Mouse (Mus musculus) liver, embryonic 15.5 days (tissue): ENCODE data around the gene Cpsf4l. TPM values are rescaled to one million over a fixed set of nuclear protein-coding genes. Genes with fewer than 3 reads are reported as not detected.

Source experiments
- ATAC-seq: fragments of 200-750 bp; cut with Nextera tagmentation; 2 replicates; pipeline ENCODE4 v1.8.0; 2017; ENCODE audit warnings: moderate number of reproducible peaks, mild to moderate bottlenecking, moderate library complexity; ENCODE audit not compliant: insufficient read depth
- H3K27ac ChIP-seq: fragments of 300-500 bp; sonication (generic); replicated peaks from 2 replicates; pipeline ENCODE4 v1.5.1; 2015; ENCODE audit warnings: mild to moderate bottlenecking, inconsistent platforms
- H3K27me3 ChIP-seq: fragments of 300-500 bp; sonication (generic); 2 replicates; pipeline ENCODE4 v1.6.1; 2015; ENCODE audit warnings: mild to moderate bottlenecking, inconsistent platforms
- H3K36me3 ChIP-seq: fragments of 300-500 bp; sonication (generic); replicated peaks from 2 replicates; pipeline ENCODE4 v1.6.1; 2015; ENCODE audit warnings: moderate library complexity, mild to moderate bottlenecking, inconsistent platforms
- H3K4me1 ChIP-seq: fragments of 300-500 bp; sonication (generic); replicated peaks from 2 replicates; pipeline ENCODE4 v1.6.1; 2015; ENCODE audit warnings: inconsistent platforms
- H3K4me2 ChIP-seq: fragments of 300-500 bp; sonication (generic); 2 replicates; pipeline ENCODE4 v1.6.1; 2015; ENCODE audit warnings: moderate library complexity, mild to moderate bottlenecking, inconsistent platforms
- H3K4me3 ChIP-seq: fragments of 300-500 bp; sonication (generic); replicated peaks from 2 replicates; pipeline ENCODE4 v1.5.1; 2015; ENCODE audit warnings: mild to moderate bottlenecking, inconsistent platforms
- H3K9ac ChIP-seq: fragments of 300-500 bp; sonication (generic); 2 replicates; pipeline ENCODE4 v1.6.1; 2015; ENCODE audit warnings: moderate library complexity, mild to moderate bottlenecking, inconsistent platforms
- H3K9me3 ChIP-seq: fragments of 300-500 bp; sonication (generic); replicated peaks from 2 replicates; pipeline ENCODE4 v1.6.1; 2016; ENCODE audit warnings: inconsistent platforms
- WGBS: fragments of 180-500 bp; shearing (Covaris S2); methylation state at CpG from one replicate; pipeline ENCODE4 v1.1.7; 2015; ENCODE audit warnings: mixed read lengths; ENCODE audit not compliant: insufficient replicate concordance; 5-methylcytosine and 5-hydroxymethylcytosine counted together
- polyA plus RNA-seq: library from polyadenylated mRNA; unstranded; fragments of >200 nt; fragmentation: Nextera tagmentation; extraction: Ambion mirVana; gene quantifications from 2 replicates; pipeline ENCODE4 v1.2.1, GENCODE M21; 2015

The Cpsf4l gene
- polyA plus RNA-seq, 1 experiment from 2014 or later: not detected

DNA sequence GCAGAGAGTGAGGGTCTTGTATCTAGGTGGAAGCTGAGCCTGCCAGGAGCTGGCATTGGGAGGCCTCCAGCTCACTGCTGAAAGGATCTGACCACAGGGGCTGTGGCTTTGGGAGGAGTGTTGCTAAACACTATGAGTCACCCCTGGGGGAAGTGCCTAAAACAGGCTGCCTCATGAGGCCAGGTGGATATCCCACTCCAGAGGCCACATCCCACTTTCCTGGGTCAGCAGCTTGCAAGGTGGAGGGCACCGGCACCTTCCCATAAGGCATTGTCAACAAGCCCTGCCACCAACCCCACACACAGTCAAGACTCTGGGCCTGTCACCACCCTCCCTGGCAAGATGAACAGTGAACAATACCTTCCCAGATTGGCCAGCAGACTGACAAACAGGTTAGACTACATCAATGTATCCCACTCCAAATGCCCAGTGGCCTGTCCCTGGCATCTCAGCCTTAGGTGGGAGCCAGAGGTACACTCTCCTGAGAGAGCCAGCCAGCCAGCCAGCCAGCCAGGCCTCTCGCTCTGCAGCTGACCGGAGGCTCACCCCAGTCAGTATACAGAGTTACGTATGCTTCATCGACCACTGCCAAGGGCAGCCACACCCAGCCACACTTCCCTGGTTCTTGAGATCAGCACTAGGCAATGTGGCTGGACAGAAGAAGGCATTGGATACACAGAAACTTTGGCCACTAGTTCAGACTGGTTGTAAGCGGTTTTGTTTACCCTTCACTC lies 24.0 kb upstream of the Cpsf4l start:
- WGBS: 48% methylated on average over 6 of the region's 6 CpGs
- Histone ChIP-seq H3K4me1 (peaks cover 88% of the 10 kb centered on the region), H3K36me3 (peaks cover 33% of the 10 kb centered on the region), H3K27ac (peak overlapping the region; percentile 60), H3K4me2 (no peak overlapping the region), H3K9me3 (no peaks in the 10 kb centered on the region), H3K27me3 (no peaks in the 10 kb centered on the region), H3K4me3 (no peak overlapping the region), H3K9ac (peak overlapping the region; percentile 31; the same call in 1 of the 2 replicates)
- ATAC-seq: peak; percentile 30

DNA sequence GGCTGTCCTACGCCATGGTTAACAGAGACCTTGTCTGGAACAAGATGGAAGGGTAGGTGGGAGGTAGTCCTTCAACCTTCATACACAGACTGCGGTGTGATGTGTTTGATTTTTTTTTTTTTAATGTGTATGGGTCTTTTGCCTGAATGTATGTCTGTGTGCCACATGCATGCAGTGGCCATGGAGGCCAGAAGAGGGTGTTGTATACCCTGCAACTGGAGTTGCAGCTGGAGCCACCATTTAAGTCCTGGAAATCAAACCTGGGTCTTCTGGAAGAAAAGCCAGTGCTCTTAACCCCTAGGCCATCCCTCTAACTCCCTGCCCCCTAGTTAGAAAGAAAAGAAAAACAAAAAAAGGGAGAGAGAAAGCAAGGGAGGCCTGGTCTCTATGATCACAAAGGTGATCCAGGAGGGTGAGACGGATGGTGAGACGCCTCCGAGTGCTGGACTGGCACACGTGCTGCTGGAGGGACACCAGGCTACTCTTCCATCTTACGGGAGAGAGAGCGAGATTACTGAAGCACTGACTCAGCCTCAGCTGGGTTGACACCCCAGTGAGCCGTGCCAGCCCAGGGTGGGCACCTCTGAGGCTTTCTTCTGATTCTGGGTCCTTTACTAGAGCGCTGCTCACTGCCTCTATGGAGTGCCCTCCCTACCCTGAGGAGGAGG lies 22.3 kb upstream of the Cpsf4l start:
- Histone ChIP-seq H3K4me1 (peaks cover 71% of the 10 kb centered on the region), H3K9me3 (no peaks in the 10 kb centered on the region), H3K4me3 (no peak overlapping the region), H3K27ac (no peak overlapping the region), H3K27me3 (no peaks in the 10 kb centered on the region), H3K36me3 (peaks cover 44% of the 10 kb centered on the region), H3K9ac (no peak overlapping the region), H3K4me2 (no peak overlapping the region)
- ATAC-seq: no peak
- 86% methylated on average over 10 of the region's 10 CpGs for WGBS

DNA sequence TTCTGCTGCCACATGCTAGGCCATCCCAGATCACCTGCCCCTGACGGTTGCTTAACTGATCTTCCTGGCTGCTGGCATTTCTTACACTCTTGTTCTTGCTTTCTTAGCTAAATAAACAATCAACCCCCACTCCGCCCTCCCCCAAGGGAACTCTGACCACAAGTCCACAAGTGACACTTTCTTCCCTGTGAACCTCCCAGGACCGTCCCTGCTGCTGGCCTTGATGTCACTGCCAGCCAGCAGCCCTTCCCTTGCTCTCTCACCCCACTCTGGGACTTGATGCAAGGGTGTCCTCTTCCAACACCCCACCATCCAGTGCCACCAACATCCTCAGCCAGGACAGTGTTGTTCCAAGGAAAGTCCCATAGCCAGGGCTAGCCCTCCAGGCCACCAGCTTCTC lies 21.1 kb upstream of the Cpsf4l start:
- no peak overlapping the region for H3K9ac ChIP-seq

GRCm38 (mm10) chr11:113729917-113730316 lies 20.1 kb upstream of the Cpsf4l start:
- WGBS: 66% methylated on average over 8 of the region's 8 CpGs
- peaks cover 40% of the 10 kb centered on the region for H3K36me3 ChIP-seq

More for the DNA sequence above, 21.1 kb upstream of the Cpsf4l start:
- no peaks in the 10 kb centered on the region for H3K27me3 ChIP-seq
- H3K36me3 ChIP-seq: peaks cover 46% of the 10 kb centered on the region
- ATAC-seq: no peak
- H3K4me3 ChIP-seq: no peak overlapping the region
- no peak overlapping the region for H3K27ac ChIP-seq
- no peak overlapping the region for H3K4me2 ChIP-seq
- peaks cover 62% of the 10 kb centered on the region for H3K4me1 ChIP-seq
- no peaks in the 10 kb centered on the region for H3K9me3 ChIP-seq
- WGBS: 62% methylated on average over 3 of the region's 3 CpGs

GRCm38 (mm10) chr11:113729239-113729638 lies 19.4 kb upstream of the Cpsf4l start:
- WGBS: 88% methylated on average over 21 of the region's 21 CpGs
- Histone ChIP-seq H3K36me3 (peaks cover 40% of the 10 kb centered on the region), H3K9me3 (no peaks in the 10 kb centered on the region), H3K9ac (no peak overlapping the region), H3K4me1 (peaks cover 47% of the 10 kb centered on the region), H3K27ac (no peak overlapping the region), H3K4me2 (no peak overlapping the region), H3K27me3 (no peaks in the 10 kb centered on the region), H3K4me3 (no peak overlapping the region)
- no peak for ATAC-seq

More at GRCm38 (mm10) chr11:113729917-113730316, 20.1 kb upstream of the Cpsf4l start:
- ATAC-seq: no peak
- no peak overlapping the region for H3K4me2 ChIP-seq
- no peaks in the 10 kb centered on the region for H3K27me3 ChIP-seq
- no peak overlapping the region for H3K27ac ChIP-seq
- no peaks in the 10 kb centered on the region for H3K9me3 ChIP-seq
- no peak overlapping the region for H3K9ac ChIP-seq
- no peak overlapping the region for H3K4me3 ChIP-seq
- H3K4me1 ChIP-seq: peaks cover 54% of the 10 kb centered on the region

DNA sequence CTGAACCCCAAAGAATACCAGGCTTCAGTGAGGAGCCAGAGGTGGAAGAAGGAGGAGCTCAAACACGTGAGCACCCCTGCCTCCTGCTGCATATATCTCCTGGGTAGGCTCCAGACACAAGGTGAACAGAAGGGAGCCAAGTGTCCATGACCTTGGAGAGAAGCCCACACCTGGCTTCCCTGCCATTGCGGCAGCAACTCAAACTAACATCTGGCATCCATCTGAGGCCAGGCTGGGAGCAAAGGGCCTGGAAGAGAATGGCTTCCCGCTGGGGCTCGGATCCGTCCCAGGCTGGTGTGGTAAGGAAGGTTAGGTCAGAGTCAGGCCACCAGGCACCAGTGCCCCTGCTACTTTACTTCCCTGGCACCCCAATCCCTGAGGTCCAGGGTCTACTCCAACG lies 18.2 kb upstream of the Cpsf4l start:
- Histone ChIP-seq H3K4me3 (no peak overlapping the region), H3K4me1 (peaks cover 34% of the 10 kb centered on the region), H3K9me3 (no peaks in the 10 kb centered on the region), H3K36me3 (peaks cover 40% of the 10 kb centered on the region), H3K27me3 (no peaks in the 10 kb centered on the region), H3K4me2 (no peak overlapping the region), H3K9ac (no peak overlapping the region), H3K27ac (no peak overlapping the region)
- 82% methylated on average over 6 of the region's 6 CpGs for WGBS
- ATAC-seq: no peak

- H3K4me3 ChIP-seq: no peak overlapping the region
- H3K27ac ChIP-seq: no peak overlapping the region
- H3K4me2 ChIP-seq: no peak overlapping the region
- no peak for ATAC-seq
- no peaks in the 10 kb centered on the region for H3K9me3 ChIP-seq
- H3K4me1 ChIP-seq: peaks cover 27% of the 10 kb centered on the region
- WGBS: 89% methylated on average over 14 of the region's 14 CpGs
- H3K9ac ChIP-seq: no peak overlapping the region
- no peaks in the 10 kb centered on the region for H3K27me3 ChIP-seq
- H3K36me3 ChIP-seq: peaks cover 40% of the 10 kb centered on the region
These were observed 17.4 kb upstream of the Cpsf4l start for GRCm38 (mm10) chr11:113726994-113727888.

DNA sequence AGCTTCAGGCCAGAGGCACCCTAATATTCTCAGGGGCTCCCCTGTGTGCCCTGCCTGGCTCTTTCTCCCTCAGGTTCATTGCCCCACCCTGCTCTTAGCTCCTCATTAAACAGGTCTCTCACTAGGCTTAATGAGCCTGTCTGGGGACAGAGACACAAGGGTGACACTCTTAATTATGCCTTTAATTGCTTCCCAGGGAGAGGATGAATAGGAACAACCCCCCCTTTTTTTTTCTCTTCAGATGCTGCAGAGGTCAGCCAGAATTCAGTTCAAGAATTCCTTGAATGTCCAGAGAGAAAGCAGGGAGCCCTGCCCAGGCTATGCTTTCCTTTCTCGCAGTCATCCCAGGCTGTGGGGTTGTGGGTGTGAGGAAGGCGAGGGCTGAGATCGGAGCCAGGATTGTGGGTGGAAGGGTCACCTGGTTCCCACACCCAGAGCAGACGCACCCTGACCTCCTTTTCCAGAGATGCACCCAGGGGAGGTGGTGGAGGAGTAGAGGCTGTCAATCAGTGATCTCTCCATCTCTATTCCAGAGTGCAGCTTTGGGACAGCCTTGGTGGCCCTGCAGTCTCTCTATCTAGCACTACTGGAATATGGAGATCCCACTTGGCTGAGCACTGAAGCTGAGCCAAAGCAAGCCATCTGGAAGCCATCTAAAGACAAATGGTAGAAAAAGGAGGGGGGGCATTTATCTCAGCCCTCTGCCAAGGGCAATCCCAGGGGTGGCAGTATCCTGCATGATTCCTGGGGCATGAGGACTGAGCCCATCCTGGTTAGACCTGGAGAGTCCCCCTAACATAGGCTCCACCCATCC lies 15.6 kb upstream of the Cpsf4l start:
- peaks cover 40% of the 10 kb centered on the region for H3K36me3 ChIP-seq
- no peak overlapping the region for H3K27ac ChIP-seq
- H3K4me1 ChIP-seq: peaks cover 11% of the 10 kb centered on the region
- H3K4me2 ChIP-seq: no peak overlapping the region
- 86% methylated on average over 4 of the region's 4 CpGs for WGBS
- H3K9me3 ChIP-seq: no peaks in the 10 kb centered on the region
- no peak for ATAC-seq
- no peak overlapping the region for H3K9ac ChIP-seq
- no peak overlapping the region for H3K4me3 ChIP-seq
- H3K27me3 ChIP-seq: no peaks in the 10 kb centered on the region

- Histone ChIP-seq H3K27me3 (no peaks in the 10 kb centered on the region), H3K4me3 (no peak overlapping the region), H3K4me1 (peaks cover 4% of the 10 kb centered on the region; the same call in 1 of the 2 replicates), H3K9ac (no peak overlapping the region), H3K4me2 (no peak overlapping the region; the same call in 1 of the 2 replicates), H3K27ac (no peak overlapping the region), H3K36me3 (peaks cover 13% of the 10 kb centered on the region), H3K9me3 (no peaks in the 10 kb centered on the region)
- 59% methylated on average over 14 of the region's 14 CpGs for WGBS
- ATAC-seq: no peak
These were observed 12.7 kb upstream of the Cpsf4l start for GRCm38 (mm10) chr11:113722405-113723090.
